Mouse (Mus musculus) intestine, embryonic 15.5 days (tissue): ENCODE measurements around the gene Lax1. TPM values are rescaled to one million over a fixed set of nuclear protein-coding genes. Genes with fewer than 3 reads are reported as not detected.

Experiments
- ATAC-seq: fragments of 200-750 bp; cut with Nextera tagmentation; 2 replicates; pipeline ENCODE4 v1.8.0; 2017; ENCODE audit warnings: moderate TSS enrichment, moderate library complexity
- H3K27ac ChIP-seq: fragments of 300-500 bp; sonication (generic); 2 replicates; pipeline ENCODE4 v1.5.1; 2015; ENCODE audit warnings: mild to moderate bottlenecking, inconsistent platforms
- H3K27me3 ChIP-seq: fragments of 300-500 bp; sonication (generic); replicated peaks from 2 replicates; pipeline ENCODE4 v1.6.1; 2015; ENCODE audit warnings: inconsistent platforms
- H3K36me3 ChIP-seq: fragments of 300-500 bp; sonication (generic); 2 replicates; pipeline ENCODE4 v1.6.1; 2015; ENCODE audit warnings: inconsistent platforms
- H3K4me1 ChIP-seq: fragments of 300-500 bp; sonication (generic); replicated peaks from 2 replicates; pipeline ENCODE4 v1.6.1; 2015; ENCODE audit warnings: inconsistent platforms
- H3K4me2 ChIP-seq: fragments of 300-500 bp; sonication (generic); replicated peaks from 2 replicates; pipeline ENCODE4 v1.6.1; 2015; ENCODE audit warnings: mild to moderate bottlenecking, inconsistent platforms
- H3K4me3 ChIP-seq: fragments of 300-500 bp; sonication (generic); replicated peaks from 2 replicates; pipeline ENCODE4 v1.5.1; 2015; ENCODE audit warnings: inconsistent platforms
- H3K9ac ChIP-seq: fragments of 300-500 bp; sonication (generic); 2 replicates; pipeline ENCODE4 v1.6.1; 2015; ENCODE audit warnings: inconsistent platforms
- H3K9me3 ChIP-seq: fragments of 300-500 bp; sonication (generic); 2 replicates; pipeline ENCODE4 v1.6.1; 2016; ENCODE audit warnings: inconsistent platforms
- WGBS: fragments of 180-500 bp; shearing (Covaris S2); methylation state at CpG from one replicate; pipeline ENCODE4 v1.1.7; 2015; 5-methylcytosine and 5-hydroxymethylcytosine counted together
- polyA plus RNA-seq: library from polyadenylated mRNA; unstranded; fragments of >200 nt; fragmentation: Nextera tagmentation; extraction: Ambion mirVana; gene quantifications from 2 replicates; pipeline ENCODE4 v1.2.1, GENCODE M21; 2015

The Lax1 gene
- polyA plus RNA-seq, 1 experiment from 2014 or later: 0.40 TPM

DNA sequence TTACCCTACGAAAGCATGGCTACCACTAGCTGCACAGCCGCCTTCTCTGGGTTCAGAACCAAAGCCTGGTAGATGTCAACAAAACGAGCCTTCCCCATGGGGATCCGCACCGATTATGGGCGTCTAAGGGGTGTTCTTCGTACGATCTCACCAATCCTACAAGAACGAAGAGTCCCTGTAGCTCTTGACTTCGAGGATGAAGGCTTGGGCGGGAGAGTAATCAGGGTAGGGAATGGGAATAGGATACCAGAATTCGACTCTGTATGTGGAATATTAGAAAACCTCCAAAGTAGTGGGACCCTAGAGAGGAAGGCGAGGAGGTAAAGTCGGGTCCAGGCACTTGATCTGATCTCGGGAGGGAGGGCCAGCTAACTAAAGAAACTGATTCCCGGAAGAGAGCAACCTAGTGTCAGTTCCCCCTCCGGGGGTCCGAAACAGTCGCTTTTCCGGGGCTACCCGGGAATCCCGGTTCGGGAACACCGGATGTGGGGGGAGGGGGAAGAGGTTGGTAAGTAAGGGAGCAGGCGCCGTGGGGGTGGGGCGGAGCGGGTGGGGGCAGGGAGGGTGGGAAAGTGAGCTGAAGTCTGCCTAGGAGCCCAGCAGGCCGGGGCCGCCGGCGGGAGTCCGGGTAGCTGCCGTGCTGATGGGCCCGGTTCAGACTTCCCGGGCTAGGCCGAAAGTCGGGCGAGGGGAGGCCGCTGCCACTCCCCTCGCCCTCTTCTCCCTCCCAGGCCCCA lies 29.3 kb downstream of the Lax1 start, which contains the start of gene Zbed6:
Gene Zbed6, minus strand, starts transcription at position 420 of the 737 bp plus-strand sequence.
- Histone ChIP-seq H3K4me1 (peaks cover 24% of the 10 kb centered on the region), H3K4me3 (peak within 1 kb of the TSS; percentile 70), H3K4me2 (peak within 1 kb of the TSS; percentile 66), H3K36me3 (no peaks in the 10 kb centered on the region), H3K9ac (peak within 1 kb of the TSS; percentile 83), H3K27ac (peak within 1 kb of the TSS; percentile 89), H3K27me3 (no peaks in the 10 kb centered on the region), H3K9me3 (no peaks in the 10 kb centered on the region)
- under 1% methylated on average over 41 of the region's 41 CpGs for WGBS
- peak; percentile 83 for ATAC-seq

DNA sequence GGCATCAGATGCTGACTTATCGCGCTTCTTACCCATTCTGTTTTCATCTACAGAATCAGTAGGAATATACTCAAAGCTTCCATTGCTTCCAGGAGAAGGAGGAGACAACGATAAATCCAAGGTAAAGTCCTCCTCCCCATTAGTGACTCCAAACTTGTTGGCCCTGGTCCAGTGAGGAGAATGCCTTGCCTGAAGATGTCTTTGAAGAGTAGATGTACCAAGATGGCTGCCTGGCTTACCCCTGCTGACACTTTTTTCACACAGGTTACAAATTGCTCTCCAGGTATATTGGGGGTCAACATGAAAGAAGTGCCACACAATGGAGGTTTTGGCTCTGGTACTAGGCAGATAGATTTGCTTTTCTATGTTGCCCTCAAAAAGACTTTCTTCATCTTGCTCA lies 31.0 kb downstream of the Lax1 start:
- Histone ChIP-seq H3K4me3 (0 out of 2 replicates have a peak overlapping the region, but pooled peaks have one; percentile 70), H3K9me3 (no peaks in the 10 kb centered on the region), H3K9ac (no peak overlapping the region), H3K36me3 (no peaks in the 10 kb centered on the region), H3K27me3 (no peaks in the 10 kb centered on the region), H3K4me2 (peak overlapping the region; percentile 66; the same call in 1 of the 2 replicates), H3K4me1 (peaks cover 25% of the 10 kb centered on the region), H3K27ac (no peak overlapping the region)
- no peak for ATAC-seq
- WGBS: 62% methylated on average over 3 of the region's 3 CpGs

DNA sequence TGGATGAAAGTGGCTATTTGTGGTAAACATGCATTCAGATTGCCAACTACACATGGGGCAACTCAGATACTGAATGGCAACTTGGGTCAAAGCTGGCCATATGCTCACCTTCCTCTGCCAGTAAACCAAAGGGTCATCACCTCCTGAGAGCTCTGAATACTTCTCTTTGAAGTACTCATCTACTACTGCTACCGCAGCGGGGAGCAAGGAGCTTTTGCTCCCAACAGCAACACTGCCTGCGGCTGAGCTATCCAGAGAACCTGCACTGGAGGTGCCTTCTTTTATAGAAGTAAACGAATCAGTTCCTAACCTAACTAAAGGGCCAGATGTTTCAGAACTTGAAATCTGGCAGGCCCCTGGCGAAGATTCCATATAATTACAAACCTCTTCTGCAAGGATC lies 33.1 kb downstream of the Lax1 start:
- peaks cover 25% of the 10 kb centered on the region for H3K4me1 ChIP-seq
- ATAC-seq: no peak
- no peaks in the 10 kb centered on the region for H3K36me3 ChIP-seq
- 54% methylated on average over 5 of the region's 5 CpGs for WGBS
- H3K27me3 ChIP-seq: no peaks in the 10 kb centered on the region
- no peak overlapping the region; the same call in 1 of the 2 replicates for H3K4me2 ChIP-seq
- H3K9ac ChIP-seq: no peak overlapping the region
- no peaks in the 10 kb centered on the region for H3K9me3 ChIP-seq
- no peak overlapping the region for H3K4me3 ChIP-seq
- H3K27ac ChIP-seq: no peak overlapping the region

DNA sequence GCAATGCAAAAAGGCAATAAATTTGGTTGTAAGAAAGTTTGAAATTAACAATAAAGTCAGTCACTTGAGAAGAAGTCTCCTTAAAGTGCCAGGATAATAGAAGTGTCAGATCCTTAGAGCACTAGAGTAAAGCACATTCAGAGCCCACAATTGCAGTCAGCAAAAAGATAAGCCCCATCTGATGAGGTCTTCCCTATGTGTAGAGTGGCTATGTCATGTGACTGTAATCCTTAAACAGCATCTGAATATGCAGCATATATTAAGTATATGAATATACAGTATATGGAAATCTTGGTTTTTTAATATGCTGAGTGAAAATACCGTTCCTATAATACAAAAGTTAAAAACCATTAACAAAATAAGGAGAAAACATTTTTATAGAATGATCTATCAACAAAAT lies 36.9 kb downstream of the Lax1 start:
- Histone ChIP-seq H3K9me3 (no peaks in the 10 kb centered on the region), H3K4me1 (peaks cover 8% of the 10 kb centered on the region; the same call in 1 of the 2 replicates), H3K9ac (no peak overlapping the region), H3K36me3 (0 out of 2 replicates have a peak, but pooled peaks cover 4% of the 10 kb centered on the region), H3K4me2 (no peak overlapping the region), H3K4me3 (no peak overlapping the region), H3K27me3 (no peaks in the 10 kb centered on the region), H3K27ac (no peak overlapping the region)
- no peak for ATAC-seq
- WGBS: 95% methylated on average over 1 of the region's 1 CpGs

DNA sequence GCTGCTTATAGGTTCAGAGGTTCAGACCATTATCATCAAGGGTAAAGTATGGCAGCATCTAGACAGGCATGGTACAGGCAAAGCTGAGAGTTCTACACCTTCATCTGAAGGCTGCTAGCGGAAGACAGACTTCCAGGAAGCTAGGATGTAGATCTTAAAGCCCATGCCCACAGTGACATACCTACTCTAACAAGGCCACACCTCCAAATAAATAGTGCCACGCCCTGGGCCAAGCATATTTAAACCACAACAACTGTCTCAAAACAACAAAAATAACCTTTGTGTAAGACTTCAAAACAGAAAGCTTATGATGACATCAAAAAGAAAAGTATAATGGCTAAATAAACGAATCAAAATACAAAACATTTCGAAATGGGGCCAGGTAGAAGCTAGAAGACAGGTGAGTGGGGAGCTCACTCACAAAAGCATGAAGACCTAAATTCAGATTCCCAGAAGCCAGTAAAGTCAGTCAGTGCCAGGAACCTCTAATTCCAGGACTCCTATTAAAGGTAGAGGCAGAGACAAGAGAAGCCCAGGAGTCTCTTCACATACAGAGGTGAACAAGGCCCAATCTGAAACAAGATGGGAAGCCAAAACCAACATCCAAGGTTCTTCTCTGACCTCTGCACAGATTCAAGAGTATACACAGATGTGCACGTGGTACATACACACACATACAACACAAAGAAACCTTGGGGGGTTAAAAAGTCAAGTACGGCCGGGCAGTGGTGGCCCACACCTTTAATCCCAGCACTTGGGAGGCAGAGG lies 39.4 kb downstream of the Lax1 start:
- Histone ChIP-seq H3K4me1 (peaks cover 3% of the 10 kb centered on the region; the same call in 1 of the 2 replicates), H3K9ac (no peak overlapping the region), H3K27me3 (no peaks in the 10 kb centered on the region), H3K27ac (no peak overlapping the region), H3K36me3 (peaks cover 8% of the 10 kb centered on the region), H3K4me2 (no peak overlapping the region), H3K4me3 (no peak overlapping the region), H3K9me3 (no peaks in the 10 kb centered on the region)
- 99% methylated on average over 7 of the region's 7 CpGs for WGBS
- ATAC-seq: no peak

DNA sequence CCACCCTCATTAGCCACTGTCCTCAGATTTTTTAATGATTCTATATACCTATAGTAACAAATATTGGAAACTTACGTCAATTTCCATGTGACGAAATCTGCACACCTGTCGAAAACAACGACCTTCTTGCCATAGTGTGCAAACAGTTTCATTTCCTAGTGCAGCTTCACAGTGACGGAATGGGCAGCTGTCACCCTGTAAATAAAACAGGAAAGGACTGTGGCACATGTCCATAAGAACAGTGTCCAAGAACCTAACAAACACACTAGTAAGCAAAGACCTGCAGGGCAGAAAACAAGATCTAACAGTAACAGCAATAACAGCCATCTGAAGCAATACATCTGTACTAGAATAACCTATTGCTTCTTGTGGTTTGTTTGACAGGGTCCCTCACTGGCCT lies 44.3 kb downstream of the Lax1 start:
- no peak overlapping the region for H3K27ac ChIP-seq
- ATAC-seq: no peak
- H3K4me3 ChIP-seq: no peak overlapping the region
- no peak overlapping the region for H3K9ac ChIP-seq
- H3K4me1 ChIP-seq: no peaks in the 10 kb centered on the region
- H3K36me3 ChIP-seq: peaks cover 27% of the 10 kb centered on the region
- no peak overlapping the region for H3K4me2 ChIP-seq
- 91% methylated on average over 5 of the region's 5 CpGs for WGBS
- H3K27me3 ChIP-seq: no peaks in the 10 kb centered on the region
- H3K9me3 ChIP-seq: no peaks in the 10 kb centered on the region

DNA sequence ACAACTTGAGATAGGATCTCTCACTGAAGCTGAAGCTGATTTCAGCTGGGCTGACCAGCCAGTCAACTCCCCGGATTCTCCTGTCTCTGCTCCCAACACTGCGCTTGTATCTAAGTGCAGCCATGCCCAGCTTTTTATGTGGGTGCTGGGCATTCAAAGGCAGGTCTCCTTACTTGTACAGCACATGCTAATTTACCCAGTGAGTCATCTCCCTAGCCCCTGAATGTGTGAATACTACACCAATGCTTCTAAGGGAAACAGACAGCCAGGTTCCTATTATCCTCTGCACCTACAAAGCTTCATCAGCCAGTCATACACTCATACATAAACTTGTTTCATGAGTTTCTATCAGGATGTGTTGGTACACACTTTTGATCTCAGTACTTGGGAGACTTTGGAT lies 48.7 kb downstream of the Lax1 start:
- Histone ChIP-seq H3K4me1 (no peaks in the 10 kb centered on the region), H3K4me2 (no peak overlapping the region), H3K36me3 (peaks cover 56% of the 10 kb centered on the region), H3K9me3 (no peaks in the 10 kb centered on the region), H3K9ac (no peak overlapping the region), H3K4me3 (no peak overlapping the region), H3K27ac (no peak overlapping the region), H3K27me3 (no peaks in the 10 kb centered on the region)
- WGBS: 89% methylated on average over 2 of the region's 2 CpGs
- ATAC-seq: no peak

DNA sequence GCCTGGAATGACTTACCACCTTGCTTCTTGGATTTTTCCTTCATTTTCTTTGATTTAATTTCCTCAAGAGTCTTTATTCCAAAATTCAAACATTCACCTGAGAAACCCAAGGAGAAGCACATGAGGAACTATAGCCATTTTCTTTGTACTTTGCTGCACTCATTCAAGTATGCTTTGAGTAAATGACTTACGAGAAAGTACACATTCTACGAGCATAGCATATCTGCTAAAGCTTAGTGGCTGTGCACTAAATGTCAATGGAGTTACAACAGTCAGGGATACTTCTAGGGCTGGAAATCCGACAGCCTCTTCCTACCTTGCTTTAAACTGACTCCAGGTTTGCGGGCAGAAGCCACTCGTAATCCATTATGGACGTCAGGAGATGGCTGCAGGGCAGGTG lies 51.4 kb downstream of the Lax1 start:
- H3K9ac ChIP-seq: no peak overlapping the region
- 87% methylated on average over 6 of the region's 6 CpGs for WGBS
- no peak overlapping the region for H3K4me2 ChIP-seq
- H3K27ac ChIP-seq: no peak overlapping the region
- peaks cover 61% of the 10 kb centered on the region for H3K36me3 ChIP-seq
- no peaks in the 10 kb centered on the region for H3K27me3 ChIP-seq
- no peaks in the 10 kb centered on the region for H3K4me1 ChIP-seq
- H3K9me3 ChIP-seq: no peaks in the 10 kb centered on the region
- ATAC-seq: no peak
- H3K4me3 ChIP-seq: no peak overlapping the region

DNA sequence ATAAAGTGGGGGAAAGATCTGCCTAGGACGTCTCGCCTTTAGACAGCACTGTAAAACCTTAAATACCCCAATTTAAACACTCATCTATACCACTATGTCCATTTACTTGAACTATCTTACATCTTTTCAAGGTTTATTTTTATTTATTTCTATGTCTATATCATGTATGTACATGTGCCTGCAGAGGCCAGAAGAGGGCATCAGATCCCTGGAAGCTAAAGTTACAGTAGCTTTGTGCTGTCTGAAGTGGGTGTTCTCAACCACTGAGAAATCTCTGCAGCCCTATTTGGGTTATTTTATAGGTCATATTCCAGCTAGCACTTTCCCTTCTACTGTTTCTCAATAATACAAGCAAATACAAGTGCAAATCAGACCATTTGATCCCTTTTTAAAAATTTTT lies 57.7 kb downstream of the Lax1 start:
- Histone ChIP-seq H3K4me2 (no peak overlapping the region), H3K36me3 (peaks cover 41% of the 10 kb centered on the region), H3K27me3 (no peaks in the 10 kb centered on the region), H3K4me1 (no peaks in the 10 kb centered on the region), H3K9me3 (no peaks in the 10 kb centered on the region), H3K27ac (no peak overlapping the region), H3K4me3 (no peak overlapping the region), H3K9ac (no peak overlapping the region)
- ATAC-seq: no peak
- 82% methylated on average over 2 of the region's 2 CpGs for WGBS

Other genes with a start within 250 kb of the Lax1 start
- 625 and 637 TPM in 2 replicates for gene Snrpe, start 79.8 kb downstream of the Lax1 start, polyA plus RNA-seq
- not detected in 2 replicates for gene Zbed6, start 29.2 kb downstream of the Lax1 start, polyA plus RNA-seq
- 4.4 and 5.0 TPM in 2 replicates for gene Gm38394, start 28.8 kb downstream of the Lax1 start, polyA plus RNA-seq
- 18.2 and 19.9 TPM in 2 replicates for gene Atp2b4, start 110.9 kb upstream of the Lax1 start, polyA plus RNA-seq
- 1.2 TPM in 2 replicates for gene Optc, start 217.9 kb upstream of the Lax1 start, polyA plus RNA-seq
- gene Prelp, start 231.3 kb upstream of the Lax1 start, polyA plus RNA-seq: 2.3 and 2.8 TPM in 2 replicates